Mouse (Mus musculus): ENCODE measurements around the gene Trpc1. TPM values are rescaled to one million over a fixed set of nuclear protein-coding genes. Genes with fewer than 3 reads are reported as not detected.
A peak's percentile ranks its signal among the peaks of the same experiment; 100 is the strongest.

Gene Trpc1
- polyA plus RNA-seq, 1 experiment from 2014 or later: 3.6 TPM

GRCm38 (mm10) chr9:95750746-95751145 is 571 bp upstream of the Trpc1 start:
- no peaks in the 10 kb centered on the region for H3K36me3 ChIP-seq
- H3K27me3 ChIP-seq: peaks cover 37% of the 10 kb centered on the region
- H3K4me3 ChIP-seq (replicated peaks): peak overlapping the region; percentile 77
- H3K4me2 ChIP-seq: peak overlapping the region; percentile 98
- 37% methylated on average over 9 of the region's 9 CpGs for WGBS
- ATAC-seq (replicated peaks; ENCODE audit: low FRiP score): no peak
- no peak overlapping the region for H3K27ac ChIP-seq
- 0 out of 2 replicates have a peak overlapping the region, but pooled peaks have one; percentile 72 for H3K9ac ChIP-seq
- H3K9me3 ChIP-seq (replicated peaks): no peaks in the 10 kb centered on the region
- peaks cover 13% of the 10 kb centered on the region for H3K4me1 ChIP-seq

GRCm38 (mm10) chr9:95749461-95749928 is 680 bp downstream of the Trpc1 start:
- no peak overlapping the region for H3K27ac ChIP-seq
- H3K27me3 ChIP-seq: peaks cover 37% of the 10 kb centered on the region
- WGBS: 2% methylated on average over 33 of the region's 34 CpGs

GRCm38 (mm10) chr9:95747298-95747697 is 2.9 kb downstream of the Trpc1 start:
- Histone ChIP-seq H3K36me3 (no peaks in the 10 kb centered on the region), H3K27me3 (peaks cover 37% of the 10 kb centered on the region), H3K4me2 (no peak overlapping the region), H3K9ac (no peak overlapping the region), H3K27ac (no peak overlapping the region), H3K4me3 (replicated peaks) (no peak overlapping the region), H3K9me3 (replicated peaks) (no peaks in the 10 kb centered on the region), H3K4me1 (peaks cover 17% of the 10 kb centered on the region)
- WGBS: 82% methylated on average over 5 of the region's 5 CpGs
- no peak for ATAC-seq (replicated peaks; ENCODE audit: low FRiP score)

More at GRCm38 (mm10) chr9:95749461-95749928, 680 bp downstream of the Trpc1 start:
- Histone ChIP-seq H3K4me3 (replicated peaks) (peak overlapping the region; percentile 77), H3K4me1 (peaks cover 17% of the 10 kb centered on the region), H3K9ac (peak overlapping the region; percentile 72), H3K4me2 (peak overlapping the region; percentile 98), H3K9me3 (replicated peaks) (no peaks in the 10 kb centered on the region), H3K36me3 (no peaks in the 10 kb centered on the region)
- peak; percentile 73 for ATAC-seq (replicated peaks; ENCODE audit: low FRiP score)

- Histone ChIP-seq H3K4me3 (replicated peaks) (no peak overlapping the region), H3K4me1 (peaks cover 11% of the 10 kb centered on the region), H3K9me3 (replicated peaks) (no peaks in the 10 kb centered on the region), H3K36me3 (no peaks in the 10 kb centered on the region), H3K27ac (no peak overlapping the region), H3K27me3 (peaks cover 19% of the 10 kb centered on the region), H3K9ac (no peak overlapping the region), H3K4me2 (no peak overlapping the region)
- ATAC-seq (replicated peaks; ENCODE audit: low FRiP score): no peak
- WGBS: 59% methylated on average over 7 of the region's 7 CpGs
These were observed 5.1 kb downstream of the Trpc1 start for GRCm38 (mm10) chr9:95744845-95745613.

GRCm38 (mm10) chr9:95736238-95736637 is 13.9 kb downstream of the Trpc1 start:
- no peaks in the 10 kb centered on the region for H3K36me3 ChIP-seq
- no peak overlapping the region for H3K4me2 ChIP-seq
- no peaks in the 10 kb centered on the region for H3K4me1 ChIP-seq
- H3K9ac ChIP-seq: no peak overlapping the region
- H3K27me3 ChIP-seq: no peaks in the 10 kb centered on the region
- no peak overlapping the region for H3K4me3 ChIP-seq (replicated peaks)
- no peak overlapping the region for H3K27ac ChIP-seq
- no peaks in the 10 kb centered on the region for H3K9me3 ChIP-seq (replicated peaks)
- no peak for ATAC-seq (replicated peaks; ENCODE audit: low FRiP score)

- Histone ChIP-seq H3K9ac (no peak overlapping the region), H3K9me3 (replicated peaks) (no peaks in the 10 kb centered on the region), H3K4me2 (no peak overlapping the region), H3K4me3 (replicated peaks) (no peak overlapping the region), H3K36me3 (no peaks in the 10 kb centered on the region), H3K27ac (no peak overlapping the region), H3K27me3 (no peaks in the 10 kb centered on the region), H3K4me1 (no peaks in the 10 kb centered on the region)
- no peak for ATAC-seq (replicated peaks; ENCODE audit: low FRiP score)
- 38% methylated on average over 8 of the region's 8 CpGs for WGBS
These were observed 37.6 kb downstream of the Trpc1 start for GRCm38 (mm10) chr9:95712574-95712973.

- no peak overlapping the region for H3K27ac ChIP-seq
- no peaks in the 10 kb centered on the region for H3K4me1 ChIP-seq
- H3K9ac ChIP-seq: no peak overlapping the region
- H3K4me2 ChIP-seq: no peak overlapping the region
- H3K4me3 ChIP-seq (replicated peaks): no peak overlapping the region
- H3K36me3 ChIP-seq: no peaks in the 10 kb centered on the region
- no peaks in the 10 kb centered on the region for H3K9me3 ChIP-seq (replicated peaks)
- no peaks in the 10 kb centered on the region for H3K27me3 ChIP-seq
- no peak for ATAC-seq (replicated peaks; ENCODE audit: low FRiP score)
These were observed 41.2 kb downstream of the Trpc1 start for GRCm38 (mm10) chr9:95708943-95709342.

GRCm38 (mm10) chr9:95705371-95705770 is 44.8 kb downstream of the Trpc1 start:
- ATAC-seq (replicated peaks; ENCODE audit: low FRiP score): no peak
- no peaks in the 10 kb centered on the region for H3K27me3 ChIP-seq
- no peaks in the 10 kb centered on the region for H3K36me3 ChIP-seq
- H3K4me3 ChIP-seq (replicated peaks): no peak overlapping the region
- no peak overlapping the region for H3K27ac ChIP-seq
- no peak overlapping the region for H3K9ac ChIP-seq
- H3K4me1 ChIP-seq: no peaks in the 10 kb centered on the region
- 91% methylated on average over 5 of the region's 5 CpGs for WGBS
- no peaks in the 10 kb centered on the region for H3K9me3 ChIP-seq (replicated peaks)
- no peak overlapping the region for H3K4me2 ChIP-seq

GRCm38 (mm10) chr9:95704078-95704477 is 46.1 kb downstream of the Trpc1 start:
- H3K9ac ChIP-seq: no peak overlapping the region
- WGBS: 90% methylated on average over 3 of the region's 3 CpGs
- no peak for ATAC-seq (replicated peaks; ENCODE audit: low FRiP score)
- no peaks in the 10 kb centered on the region for H3K36me3 ChIP-seq
- no peaks in the 10 kb centered on the region for H3K27me3 ChIP-seq
- H3K4me3 ChIP-seq (replicated peaks): no peak overlapping the region
- no peak overlapping the region for H3K4me2 ChIP-seq
- H3K27ac ChIP-seq: no peak overlapping the region
- H3K4me1 ChIP-seq: no peaks in the 10 kb centered on the region
- no peaks in the 10 kb centered on the region for H3K9me3 ChIP-seq (replicated peaks)

- no peak overlapping the region for H3K27ac ChIP-seq
- H3K9ac ChIP-seq: no peak overlapping the region
- no peak for ATAC-seq (replicated peaks; ENCODE audit: low FRiP score)
- H3K4me1 ChIP-seq: no peaks in the 10 kb centered on the region
- no peak overlapping the region for H3K4me3 ChIP-seq (replicated peaks)
- H3K4me2 ChIP-seq: no peak overlapping the region
- no peaks in the 10 kb centered on the region for H3K9me3 ChIP-seq (replicated peaks)
- WGBS: 81% methylated on average over 4 of the region's 4 CpGs
- H3K27me3 ChIP-seq: peaks cover 9% of the 10 kb centered on the region; the same call in 1 of the 2 replicates
- H3K36me3 ChIP-seq: no peaks in the 10 kb centered on the region
These were observed 50.9 kb downstream of the Trpc1 start for GRCm38 (mm10) chr9:95699273-95699672.

- no peak overlapping the region for H3K9ac ChIP-seq
- H3K4me1 ChIP-seq: peaks cover 10% of the 10 kb centered on the region
- H3K4me3 ChIP-seq (replicated peaks): no peak overlapping the region
- ATAC-seq (replicated peaks; ENCODE audit: low FRiP score): no peak
- no peak overlapping the region for H3K27ac ChIP-seq
- 67% methylated on average over 2 of the region's 2 CpGs for WGBS
- H3K36me3 ChIP-seq: no peaks in the 10 kb centered on the region
- no peaks in the 10 kb centered on the region for H3K9me3 ChIP-seq (replicated peaks)
- peaks cover 9% of the 10 kb centered on the region; the same call in 1 of the 2 replicates for H3K27me3 ChIP-seq
- H3K4me2 ChIP-seq: no peak overlapping the region
These were observed 52.4 kb downstream of the Trpc1 start for GRCm38 (mm10) chr9:95697808-95698207.

GRCm38 (mm10) chr9:95696581-95696980 is 53.6 kb downstream of the Trpc1 start:
- no peak overlapping the region for H3K4me3 ChIP-seq (replicated peaks)
- peaks cover 9% of the 10 kb centered on the region; the same call in 1 of the 2 replicates for H3K27me3 ChIP-seq
- 51% methylated on average over 6 of the region's 6 CpGs for WGBS
- no peaks in the 10 kb centered on the region for H3K9me3 ChIP-seq (replicated peaks)
- H3K9ac ChIP-seq: no peak overlapping the region
- no peak overlapping the region for H3K27ac ChIP-seq
- no peaks in the 10 kb centered on the region for H3K36me3 ChIP-seq
- no peak for ATAC-seq (replicated peaks; ENCODE audit: low FRiP score)
- peaks cover 16% of the 10 kb centered on the region for H3K4me1 ChIP-seq
- no peak overlapping the region for H3K4me2 ChIP-seq

Measured in kidney, embryonic 15.5 days (tissue).